Mouse (Mus musculus) G1E (cell line): ENCODE data around the gene Maml2.

Experiments used
- CTCF ChIP-seq: IDR thresholded peaks from 2 replicates; pipeline ENCODE4 v1.5.1; 2012; ENCODE audit warnings: low read depth, low read length, inconsistent platforms, mixed read lengths
- GATA1 ChIP-seq: IDR thresholded peaks from 2 replicates; pipeline ENCODE4 v1.6.1; 2012; ENCODE audit warnings: borderline replicate concordance, low read length, inconsistent platforms, mixed read lengths
- GATA2 ChIP-seq: IDR thresholded peaks from 2 replicates; pipeline ENCODE4 v1.6.1; 2012; ENCODE audit warnings: low read depth, low read length, inconsistent platforms, borderline replicate concordance
- POLR2AphosphoS5 ChIP-seq: IDR thresholded peaks from 2 replicates; pipeline ENCODE4 v1.6.1; 2012; ENCODE audit warnings: low read depth, low read length, inconsistent platforms; ENCODE audit not compliant: insufficient replicate concordance
- TAL1 ChIP-seq: conservative IDR thresholded peaks from 2 replicates; pipeline ENCODE4 v1.6.1; 2012; ENCODE audit warnings: low read depth, low read length, inconsistent platforms, mixed read lengths

DNA sequence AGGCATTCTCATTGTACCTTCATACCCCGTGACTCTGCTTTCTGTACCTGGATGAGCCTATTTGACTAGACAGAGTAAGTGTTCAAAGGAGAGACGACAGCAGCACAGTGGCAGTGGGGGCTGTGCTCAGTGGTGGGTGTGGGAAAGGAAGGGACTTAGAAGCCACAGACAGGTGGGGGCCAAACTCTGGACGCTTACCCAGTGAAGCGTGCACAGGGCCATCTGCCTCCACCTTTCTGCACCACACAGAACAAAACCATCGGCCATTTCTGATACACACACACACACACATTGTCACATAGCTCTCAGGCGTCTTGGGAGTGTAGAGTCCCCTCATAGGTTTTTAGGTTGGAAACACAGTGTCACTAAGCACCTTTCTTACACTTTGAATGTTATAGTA lies 212.0 kb downstream of the Maml2 start:
- no peak for TF ChIP-seq CTCF
- no peak for TF ChIP-seq GATA1
- no peak for TF ChIP-seq POLR2AphosphoS5
- TF ChIP-seq GATA2, result no peak
- TF ChIP-seq TAL1, result no peak
